Mouse (Mus musculus): ENCODE results near the gene Tmem213. TPM values are rescaled to one million over a fixed set of nuclear protein-coding genes. Genes with fewer than 3 reads are reported as not detected.

The Tmem213 gene
- polyA plus RNA-seq, 1 experiment from 2014 or later: not detected

DNA sequence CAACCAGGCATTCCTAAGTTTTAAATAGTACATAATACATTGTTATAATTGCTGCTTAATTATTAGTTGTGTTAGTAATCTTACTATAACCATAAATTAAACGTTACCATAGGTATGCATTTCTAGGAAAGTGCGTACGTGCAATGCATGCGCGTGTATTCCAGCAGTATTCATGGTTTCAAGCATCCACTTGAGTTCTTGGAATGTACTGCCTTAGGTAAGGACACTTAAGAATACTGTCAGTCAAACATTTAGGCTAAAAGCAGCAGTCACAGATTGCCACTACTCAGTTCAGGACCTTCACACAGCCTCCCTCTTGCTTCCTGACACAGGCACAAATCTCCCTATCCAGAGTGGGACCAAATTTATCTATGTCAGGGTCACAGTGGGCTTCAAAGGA lies 606 bp upstream of the Tmem213 start:
- Histone ChIP-seq H3K9me3 (replicated peaks; ENCODE audit: control insufficient read depth, low read length, poor library complexity, severe bottlenecking) (no peaks in the 10 kb centered on the region), H3K27me3 (ENCODE audit: control insufficient read depth, insufficient read depth, low read depth, low read length) (no peaks in the 10 kb centered on the region)

DNA sequence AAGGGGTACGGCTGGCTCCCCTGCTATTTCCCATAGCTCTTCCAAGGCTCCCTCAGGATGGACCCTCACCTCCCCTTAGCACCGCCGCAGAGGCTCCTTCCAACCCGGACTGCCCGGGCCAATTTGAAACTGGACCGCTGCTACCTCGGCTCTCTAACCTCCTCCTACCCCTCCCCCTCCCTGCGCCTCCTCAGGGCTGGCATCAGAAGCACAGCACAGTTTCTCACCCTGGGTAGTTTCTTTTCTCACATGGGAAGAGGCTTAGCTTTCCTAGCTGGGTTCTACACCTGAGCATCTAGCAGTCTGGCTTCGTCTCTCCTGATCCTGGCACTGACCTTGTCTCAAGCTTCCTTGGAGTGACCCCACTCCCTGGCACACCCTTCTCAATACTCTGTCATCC lies 816 bp downstream of the Tmem213 start:
- no peak for ATAC-seq
- WGBS: 15% methylated on average over 9 of the region's 9 CpGs
- H3K4me1 ChIP-seq (ENCODE audit: control insufficient read depth, insufficient read depth, low read length): 0 out of 2 replicates have a peak, but pooled peaks cover 4% of the 10 kb centered on the region
- no peaks in the 10 kb centered on the region for H3K27me3 ChIP-seq (ENCODE audit: control insufficient read depth, insufficient read depth, low read depth, low read length)
- H3K4me2 ChIP-seq (ENCODE audit: low read length): no peak overlapping the region
- no peaks in the 10 kb centered on the region for H3K9me3 ChIP-seq (replicated peaks; ENCODE audit: control insufficient read depth, low read length, poor library complexity, severe bottlenecking)
- no peaks in the 10 kb centered on the region for H3K36me3 ChIP-seq (ENCODE audit: control insufficient read depth, insufficient read depth, low read length)
- H3K4me3 ChIP-seq (ENCODE audit: low read depth, low read length): no peak overlapping the region
- no peak overlapping the region for H3K9ac ChIP-seq (ENCODE audit: low read depth, low read length)
- H3K27ac ChIP-seq (ENCODE audit: low read length): no peak overlapping the region

More for the DNA sequence above, 606 bp upstream of the Tmem213 start:
- Histone ChIP-seq H3K4me1 (ENCODE audit: control insufficient read depth, insufficient read depth, low read length) (0 out of 2 replicates have a peak, but pooled peaks cover 4% of the 10 kb centered on the region), H3K9ac (ENCODE audit: low read depth, low read length) (no peak overlapping the region), H3K4me3 (ENCODE audit: low read depth, low read length) (no peak overlapping the region), H3K4me2 (ENCODE audit: low read length) (no peak overlapping the region), H3K36me3 (ENCODE audit: control insufficient read depth, insufficient read depth, low read length) (no peaks in the 10 kb centered on the region), H3K27ac (ENCODE audit: low read length) (no peak overlapping the region)
- WGBS: 93% methylated on average over 5 of the region's 5 CpGs
- ATAC-seq: no peak

DNA sequence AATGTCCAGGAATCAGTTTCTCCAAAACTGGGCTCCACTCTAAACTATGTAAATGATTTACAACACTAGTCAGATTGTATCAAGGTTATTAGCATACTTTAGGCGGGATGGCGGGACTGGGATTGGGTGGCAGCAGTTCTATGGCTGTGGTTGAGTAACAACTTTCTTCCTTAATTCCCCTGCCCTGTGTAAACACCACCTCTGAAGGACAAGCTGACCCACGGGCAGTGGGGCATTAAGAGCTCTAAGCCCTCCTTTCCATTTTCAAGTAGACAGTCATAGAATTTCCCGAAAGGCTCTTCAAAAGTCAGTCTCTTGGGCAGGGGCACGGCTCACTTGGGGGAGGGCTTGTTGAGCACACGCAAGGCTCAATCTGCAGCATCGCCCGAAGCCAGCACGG lies 1.8 kb downstream of the Tmem213 start:
- WGBS: 75% methylated on average over 9 of the region's 9 CpGs
- Histone ChIP-seq H3K9me3 (replicated peaks; ENCODE audit: control insufficient read depth, low read length, poor library complexity, severe bottlenecking) (no peaks in the 10 kb centered on the region), H3K9ac (ENCODE audit: low read depth, low read length) (no peak overlapping the region), H3K4me2 (ENCODE audit: low read length) (no peak overlapping the region), H3K4me3 (ENCODE audit: low read depth, low read length) (no peak overlapping the region), H3K4me1 (ENCODE audit: control insufficient read depth, insufficient read depth, low read length) (0 out of 2 replicates have a peak, but pooled peaks cover 4% of the 10 kb centered on the region), H3K36me3 (ENCODE audit: control insufficient read depth, insufficient read depth, low read length) (no peaks in the 10 kb centered on the region), H3K27ac (ENCODE audit: low read length) (no peak overlapping the region), H3K27me3 (ENCODE audit: control insufficient read depth, insufficient read depth, low read depth, low read length) (no peaks in the 10 kb centered on the region)
- no peak for ATAC-seq

DNA sequence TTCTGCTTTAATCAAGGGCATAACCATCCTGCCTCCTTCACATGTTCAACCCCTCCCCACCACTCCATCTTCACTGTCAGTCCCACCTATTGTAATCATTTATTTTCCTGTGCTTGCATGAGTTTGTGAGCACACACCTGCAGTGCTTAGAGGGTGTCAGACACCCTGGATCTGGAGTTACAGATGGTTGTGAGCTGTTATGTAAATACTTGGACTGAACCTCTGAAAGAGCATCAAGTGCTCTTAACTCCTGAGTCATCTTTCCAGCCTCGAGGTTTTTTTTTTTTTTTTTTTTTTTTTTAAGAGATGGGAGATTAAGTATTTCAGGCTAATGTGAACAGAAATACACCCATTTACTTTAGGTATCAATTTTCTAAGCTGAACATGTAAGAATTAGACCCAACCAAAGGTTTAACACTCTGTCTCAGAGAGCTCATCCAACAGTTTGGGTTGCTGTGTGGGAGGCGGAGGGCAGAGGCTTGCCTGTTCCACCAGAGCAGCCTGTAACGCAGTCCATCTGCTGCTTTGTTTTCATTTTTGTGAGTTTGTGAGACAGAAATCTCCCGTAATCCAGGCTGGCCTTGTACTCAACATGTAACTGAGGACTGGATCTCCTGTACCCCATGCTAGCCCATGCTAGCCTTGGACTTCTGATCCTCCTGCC lies 7.2 kb downstream of the Tmem213 start:
- Histone ChIP-seq H3K9me3 (replicated peaks; ENCODE audit: control insufficient read depth, low read length, poor library complexity, severe bottlenecking) (no peaks in the 10 kb centered on the region), H3K4me2 (ENCODE audit: low read length) (no peak overlapping the region), H3K27ac (ENCODE audit: low read length) (no peak overlapping the region), H3K9ac (ENCODE audit: low read depth, low read length) (no peak overlapping the region), H3K4me1 (ENCODE audit: control insufficient read depth, insufficient read depth, low read length) (no peaks in the 10 kb centered on the region), H3K27me3 (ENCODE audit: control insufficient read depth, insufficient read depth, low read depth, low read length) (no peaks in the 10 kb centered on the region), H3K4me3 (ENCODE audit: low read depth, low read length) (no peak overlapping the region), H3K36me3 (ENCODE audit: control insufficient read depth, insufficient read depth, low read length) (no peaks in the 10 kb centered on the region)
- no peak for ATAC-seq
- WGBS: 78% methylated on average over 4 of the region's 4 CpGs

DNA sequence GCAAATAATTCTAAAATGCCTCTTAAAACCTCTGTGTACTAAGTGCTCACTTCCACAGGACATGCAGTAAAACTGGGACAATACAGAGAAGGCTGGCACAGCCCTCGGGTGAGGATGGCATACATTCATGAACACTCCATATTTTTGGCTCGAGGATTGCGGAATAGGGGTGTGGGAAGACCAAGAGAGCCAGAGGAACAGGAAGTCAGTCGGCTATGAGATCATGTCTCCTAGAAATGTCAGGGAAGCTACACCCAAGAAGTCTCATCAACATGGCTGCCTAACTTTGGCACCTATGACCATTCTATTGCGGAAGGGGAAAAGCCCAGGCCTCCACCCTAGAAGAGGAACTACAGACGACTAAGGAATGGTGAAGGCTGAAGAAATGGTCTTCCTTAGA lies 9.3 kb downstream of the Tmem213 start:
- WGBS: 95% methylated on average over 6 of the region's 6 CpGs
- no peak overlapping the region for H3K27ac ChIP-seq (ENCODE audit: low read length)
- no peak for ATAC-seq
- H3K4me2 ChIP-seq (ENCODE audit: low read length): no peak overlapping the region
- no peaks in the 10 kb centered on the region for H3K9me3 ChIP-seq (replicated peaks; ENCODE audit: control insufficient read depth, low read length, poor library complexity, severe bottlenecking)
- no peak overlapping the region for H3K4me3 ChIP-seq (ENCODE audit: low read depth, low read length)
- no peaks in the 10 kb centered on the region for H3K36me3 ChIP-seq (ENCODE audit: control insufficient read depth, insufficient read depth, low read length)
- H3K4me1 ChIP-seq (ENCODE audit: control insufficient read depth, insufficient read depth, low read length): no peaks in the 10 kb centered on the region
- no peaks in the 10 kb centered on the region for H3K27me3 ChIP-seq (ENCODE audit: control insufficient read depth, insufficient read depth, low read depth, low read length)
- H3K9ac ChIP-seq (ENCODE audit: low read depth, low read length): no peak overlapping the region

DNA sequence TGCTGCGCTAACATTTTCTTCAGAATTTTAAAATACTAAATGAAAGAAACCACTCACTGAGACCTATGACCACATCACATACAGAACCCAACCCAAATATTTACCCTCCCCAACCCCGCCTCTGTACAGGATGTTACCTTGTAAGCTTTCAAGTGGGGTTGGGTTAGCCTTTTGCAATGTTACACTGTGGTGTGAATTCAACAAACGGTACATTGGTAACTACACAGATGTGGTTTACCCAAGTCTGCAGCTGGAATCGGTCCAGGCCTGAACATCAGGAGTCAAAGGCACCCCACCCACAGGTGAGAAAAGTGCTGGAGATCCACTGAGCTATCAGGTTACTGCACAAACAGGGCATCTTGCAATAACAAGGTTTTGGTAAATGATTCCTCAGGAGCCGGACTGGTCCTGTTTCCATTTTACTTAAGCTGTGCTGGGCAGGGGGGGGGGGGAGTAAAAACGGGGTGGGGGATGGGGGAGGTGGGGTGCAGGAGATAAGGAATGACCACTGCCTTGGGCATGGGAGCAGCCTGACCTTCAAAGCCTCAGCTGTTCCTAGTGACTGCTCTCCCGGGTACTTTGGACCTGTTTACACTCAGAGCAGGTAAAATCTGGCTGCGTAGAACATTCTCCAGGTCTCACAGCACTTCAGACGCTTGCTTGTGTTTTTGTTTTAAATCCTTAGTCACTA lies 11.8 kb downstream of the Tmem213 start:
- no peaks in the 10 kb centered on the region for H3K9me3 ChIP-seq (replicated peaks; ENCODE audit: control insufficient read depth, low read length, poor library complexity, severe bottlenecking)
- H3K27ac ChIP-seq (ENCODE audit: low read length): no peak overlapping the region
- 82% methylated on average over 9 of the region's 9 CpGs for WGBS
- no peak for ATAC-seq
- H3K4me2 ChIP-seq (ENCODE audit: low read length): no peak overlapping the region
- H3K9ac ChIP-seq (ENCODE audit: low read depth, low read length): no peak overlapping the region
- no peak overlapping the region for H3K4me3 ChIP-seq (ENCODE audit: low read depth, low read length)
- H3K4me1 ChIP-seq (ENCODE audit: control insufficient read depth, insufficient read depth, low read length): no peaks in the 10 kb centered on the region
- H3K36me3 ChIP-seq (ENCODE audit: control insufficient read depth, insufficient read depth, low read length): peaks cover 12% of the 10 kb centered on the region
- H3K27me3 ChIP-seq (ENCODE audit: control insufficient read depth, insufficient read depth, low read depth, low read length): no peaks in the 10 kb centered on the region

DNA sequence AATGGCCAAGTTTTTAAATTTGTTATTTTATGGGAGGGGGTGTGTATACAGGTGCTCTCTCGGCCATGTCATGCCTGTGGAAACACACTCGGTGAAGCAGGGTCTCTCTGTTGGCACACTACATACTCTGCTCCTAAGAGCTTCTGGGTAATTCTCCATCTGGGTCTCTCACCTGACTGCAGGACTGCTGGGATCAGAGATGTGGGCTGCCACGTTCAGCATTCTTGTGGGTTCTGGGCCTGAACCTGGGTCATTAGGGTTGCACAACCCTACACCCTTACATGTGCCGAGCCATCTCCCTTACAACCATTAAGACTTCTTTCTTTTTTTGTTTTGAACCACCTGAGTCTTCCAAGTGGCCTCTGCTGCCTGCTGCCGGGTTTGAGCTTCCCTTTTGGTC lies 12.8 kb downstream of the Tmem213 start:
- no peaks in the 10 kb centered on the region for H3K4me1 ChIP-seq (ENCODE audit: control insufficient read depth, insufficient read depth, low read length)
- no peaks in the 10 kb centered on the region for H3K27me3 ChIP-seq (ENCODE audit: control insufficient read depth, insufficient read depth, low read depth, low read length)
- no peak overlapping the region for H3K4me2 ChIP-seq (ENCODE audit: low read length)
- no peaks in the 10 kb centered on the region for H3K9me3 ChIP-seq (replicated peaks; ENCODE audit: control insufficient read depth, low read length, poor library complexity, severe bottlenecking)
- ATAC-seq: no peak
- no peak overlapping the region for H3K9ac ChIP-seq (ENCODE audit: low read depth, low read length)
- H3K36me3 ChIP-seq (ENCODE audit: control insufficient read depth, insufficient read depth, low read length): peaks cover 19% of the 10 kb centered on the region
- no peak overlapping the region for H3K27ac ChIP-seq (ENCODE audit: low read length)
- no peak overlapping the region for H3K4me3 ChIP-seq (ENCODE audit: low read depth, low read length)
- WGBS: 90% methylated on average over 5 of the region's 5 CpGs

DNA sequence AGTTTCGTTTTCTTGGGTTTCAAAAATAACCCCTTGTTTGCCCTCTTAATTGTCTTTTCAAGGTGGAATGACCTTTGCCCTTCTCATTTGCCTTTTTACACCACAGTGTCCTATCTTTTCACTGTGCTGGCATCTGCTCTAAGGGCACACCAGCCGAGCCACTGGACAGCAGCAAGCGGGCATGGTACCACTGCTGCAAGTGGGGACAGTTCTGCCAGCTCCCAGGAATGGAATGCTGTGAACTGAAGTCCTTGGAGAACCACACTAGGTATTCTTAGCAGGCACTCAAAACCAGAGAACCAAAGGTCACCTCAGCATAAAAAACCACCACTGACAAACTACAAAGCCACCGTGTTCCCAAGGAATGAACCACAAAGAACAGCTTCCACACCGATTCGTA lies 13.7 kb downstream of the Tmem213 start:
- no peak overlapping the region for H3K27ac ChIP-seq (ENCODE audit: low read length)
- no peak overlapping the region for H3K9ac ChIP-seq (ENCODE audit: low read depth, low read length)
- ATAC-seq: no peak

DNA sequence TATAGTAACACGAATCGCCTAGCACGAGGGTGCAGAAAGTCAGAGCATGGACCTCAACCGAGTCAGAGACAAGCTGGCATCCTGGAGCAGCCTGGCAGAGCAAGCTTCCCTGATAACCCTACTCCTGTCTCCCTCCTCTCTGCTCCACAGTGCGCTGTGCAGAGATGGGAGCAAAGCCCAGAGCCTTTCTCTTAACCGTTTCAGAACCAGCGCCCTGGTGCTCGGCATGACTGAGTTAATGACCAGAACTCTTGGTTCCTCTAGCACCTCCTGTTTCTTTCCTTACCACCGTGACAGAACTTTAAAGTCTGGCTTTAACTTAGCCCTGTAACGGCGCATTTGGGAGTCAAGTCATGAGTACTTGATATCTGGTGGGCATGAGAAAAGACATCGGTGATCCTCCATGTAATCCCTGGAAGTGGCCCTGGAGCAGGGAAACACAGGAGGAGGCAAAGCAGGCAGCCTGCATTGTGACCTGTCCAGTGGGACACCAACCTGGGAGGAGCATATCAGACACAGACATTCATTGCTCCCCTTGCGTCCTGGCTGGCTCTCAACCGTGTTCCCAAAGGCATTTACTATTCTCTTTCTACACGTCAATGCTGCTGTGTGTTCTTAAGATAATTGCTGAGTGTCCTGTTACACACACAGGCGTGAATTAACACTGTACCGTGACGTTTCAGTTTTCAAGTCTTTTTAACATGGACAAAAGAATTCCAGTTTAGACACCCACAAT lies 14.6 kb downstream of the Tmem213 start:
- no peak overlapping the region for H3K4me3 ChIP-seq (ENCODE audit: low read depth, low read length)
- H3K4me1 ChIP-seq (ENCODE audit: control insufficient read depth, insufficient read depth, low read length): no peaks in the 10 kb centered on the region
- H3K27me3 ChIP-seq (ENCODE audit: control insufficient read depth, insufficient read depth, low read depth, low read length): no peaks in the 10 kb centered on the region
- H3K27ac ChIP-seq (ENCODE audit: low read length): no peak overlapping the region
- no peak for ATAC-seq
- no peaks in the 10 kb centered on the region for H3K9me3 ChIP-seq (replicated peaks; ENCODE audit: control insufficient read depth, low read length, poor library complexity, severe bottlenecking)
- peaks cover 32% of the 10 kb centered on the region for H3K36me3 ChIP-seq (ENCODE audit: control insufficient read depth, insufficient read depth, low read length)
- H3K4me2 ChIP-seq (ENCODE audit: low read length): no peak overlapping the region
- no peak overlapping the region for H3K9ac ChIP-seq (ENCODE audit: low read depth, low read length)
- 81% methylated on average over 18 of the region's 18 CpGs for WGBS

More for the DNA sequence above, 13.7 kb downstream of the Tmem213 start:
- Histone ChIP-seq H3K4me2 (ENCODE audit: low read length) (no peak overlapping the region), H3K27me3 (ENCODE audit: control insufficient read depth, insufficient read depth, low read depth, low read length) (no peaks in the 10 kb centered on the region), H3K4me3 (ENCODE audit: low read depth, low read length) (no peak overlapping the region), H3K4me1 (ENCODE audit: control insufficient read depth, insufficient read depth, low read length) (no peaks in the 10 kb centered on the region), H3K36me3 (ENCODE audit: control insufficient read depth, insufficient read depth, low read length) (peaks cover 26% of the 10 kb centered on the region), H3K9me3 (replicated peaks; ENCODE audit: control insufficient read depth, low read length, poor library complexity, severe bottlenecking) (no peaks in the 10 kb centered on the region)
- 74% methylated on average over 6 of the region's 6 CpGs for WGBS

Data from midbrain, embryonic 16.5 days (tissue).